Mouse (Mus musculus): ENCODE measurements at regions not wholly inside any gene's neighbourhood (a gene's known extent, or its start where the extent isn't known, plus 50 kb on each side); places are given as distances from the start of the nearest gene placed in this dataset.

DNA sequence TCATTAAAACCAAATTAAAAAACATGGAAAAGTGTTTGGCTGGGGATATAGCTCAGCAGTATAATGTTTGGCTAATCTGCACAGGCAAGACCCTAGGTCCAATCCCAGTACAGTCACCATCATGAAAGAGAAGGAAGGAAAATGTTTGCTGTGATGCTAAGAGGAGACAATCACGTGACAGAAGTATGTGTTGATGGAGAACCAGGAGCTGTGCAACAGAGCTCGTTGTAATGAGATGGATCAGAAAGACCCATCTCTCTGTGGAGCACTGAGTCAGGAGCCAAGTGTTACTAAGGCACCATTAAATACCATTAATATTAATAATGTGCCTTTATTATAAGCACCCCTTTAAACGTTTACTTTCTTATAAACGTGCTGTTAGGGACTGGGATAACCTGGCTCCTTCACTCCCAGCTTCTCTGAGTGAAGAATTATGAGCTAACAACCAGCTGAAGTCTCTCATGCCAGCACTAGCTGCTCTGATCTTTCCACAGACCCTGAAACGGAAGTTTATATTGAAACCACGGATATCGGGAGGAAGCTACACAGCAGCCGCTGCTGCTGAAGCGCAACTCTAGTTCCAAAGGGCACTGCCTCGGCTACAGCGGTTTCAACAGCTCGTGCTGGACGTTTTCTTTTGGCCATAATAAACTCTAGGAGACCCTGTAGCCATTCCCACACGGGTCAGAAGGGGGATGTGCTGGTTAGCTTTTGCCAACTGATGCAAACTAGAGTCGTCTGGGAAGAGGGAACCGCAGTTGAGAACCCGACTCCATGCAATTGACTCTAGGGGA lies 167.7 kb downstream of the Tex36 start:
- POLR2A ChIA-PET = interaction anchor here in 2 of 4 experiments (0.6 to 1.8 kb wide), 5 partner anchors 13 to 1168 kb away, joined by 3 to 7 read pairs (median 4); no protein-coding TSS in a partner anchor
- CTCF ChIA-PET = interaction anchor here in 2 of 4 experiments (0.5 to 0.7 kb wide), 2 partner anchors 12 to 221 kb away, joined by 3 read pairs; no protein-coding TSS in a partner anchor

DNA sequence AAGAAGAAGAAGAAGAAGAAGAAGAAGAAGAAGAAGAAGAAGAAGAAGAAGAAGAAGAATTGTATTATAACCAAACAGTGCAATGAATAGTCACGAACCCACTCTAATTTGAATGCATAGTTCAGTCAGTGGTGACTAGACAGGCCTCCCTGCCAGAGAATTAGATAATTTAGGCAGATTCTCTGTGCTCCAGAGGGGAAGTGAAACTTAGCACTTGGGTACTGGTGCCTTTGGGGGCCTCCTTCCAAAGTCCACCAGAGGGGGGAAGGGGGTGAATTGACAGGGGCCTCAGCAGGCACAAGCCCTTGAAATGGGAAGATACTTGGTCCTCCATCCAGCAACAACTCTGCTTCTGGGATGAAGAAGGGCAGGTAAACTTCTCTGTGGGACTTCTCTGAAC lies 169.6 kb downstream of the Tex36 start:
- ChIA-PET POLR2A (no interaction called here), CTCF (no interaction called here)

DNA sequence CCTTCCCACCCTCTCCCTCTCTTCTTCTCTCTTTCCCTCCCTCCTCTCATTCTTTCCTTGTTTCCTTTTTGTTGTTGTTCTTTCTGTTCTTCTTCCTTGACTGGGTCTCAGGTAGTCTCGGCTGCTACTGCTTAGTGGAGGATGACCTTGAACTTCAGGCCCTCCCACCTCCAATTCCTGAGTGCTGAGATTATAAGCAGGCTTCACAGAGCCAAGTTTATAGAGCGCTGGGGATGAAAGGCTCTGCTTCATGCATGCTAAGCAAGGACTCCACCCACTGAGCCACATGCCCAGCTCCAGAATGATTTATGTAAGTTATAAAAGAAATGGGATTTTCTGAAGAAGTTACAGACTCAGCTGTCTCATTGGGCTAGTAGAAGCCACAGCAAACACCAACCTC lies 199.9 kb downstream of the Tex36 start:
- POLR2A ChIA-PET = no interaction called here

DNA sequence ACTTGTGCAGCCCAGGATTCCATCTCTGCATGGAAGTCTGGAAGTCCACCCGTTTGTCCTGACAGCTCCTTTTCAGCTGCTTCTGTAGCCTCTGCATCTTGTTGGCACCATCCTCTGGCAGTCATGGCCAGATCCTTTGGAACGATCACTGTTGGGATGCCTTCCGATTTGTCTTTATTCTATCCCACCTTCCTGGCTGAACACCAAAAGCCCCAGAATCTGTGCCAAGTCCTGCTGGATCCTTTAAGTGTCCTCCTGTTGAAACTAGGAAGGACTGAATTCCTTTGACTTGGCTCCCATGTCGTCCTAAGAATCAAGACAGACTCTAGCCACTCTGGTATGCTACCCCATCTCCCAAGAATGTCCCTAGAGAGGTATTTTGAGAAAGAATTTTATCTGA lies 201.3 kb downstream of the Tex36 start:
- POLR2A ChIA-PET = no interaction called here
- CTCF ChIA-PET = no interaction called here

More for the DNA sequence above, 199.9 kb downstream of the Tex36 start:
- CTCF ChIA-PET = no interaction called here

DNA sequence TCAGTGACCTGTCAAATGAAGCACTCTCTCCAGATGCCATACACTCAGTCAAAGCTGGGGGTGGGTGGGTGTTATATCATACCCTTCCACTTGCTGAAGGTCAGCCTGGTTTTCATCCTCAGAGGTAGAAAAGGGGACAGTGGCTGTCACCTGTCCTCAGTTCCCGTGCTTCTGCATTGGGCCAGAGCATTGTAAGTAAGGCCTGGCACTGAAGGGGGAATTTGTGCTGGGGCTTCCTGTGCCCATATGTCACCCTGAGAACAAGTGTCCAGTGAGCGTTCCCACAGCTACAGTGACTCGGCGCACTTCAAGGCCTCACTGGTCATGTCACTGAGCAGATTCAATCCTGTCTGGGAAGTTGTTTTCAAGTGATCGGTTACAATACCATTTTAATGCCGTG lies 213.2 kb downstream of the Tex36 start:
- ChIA-PET CTCF (no interaction called here), POLR2A (no interaction called here)

DNA sequence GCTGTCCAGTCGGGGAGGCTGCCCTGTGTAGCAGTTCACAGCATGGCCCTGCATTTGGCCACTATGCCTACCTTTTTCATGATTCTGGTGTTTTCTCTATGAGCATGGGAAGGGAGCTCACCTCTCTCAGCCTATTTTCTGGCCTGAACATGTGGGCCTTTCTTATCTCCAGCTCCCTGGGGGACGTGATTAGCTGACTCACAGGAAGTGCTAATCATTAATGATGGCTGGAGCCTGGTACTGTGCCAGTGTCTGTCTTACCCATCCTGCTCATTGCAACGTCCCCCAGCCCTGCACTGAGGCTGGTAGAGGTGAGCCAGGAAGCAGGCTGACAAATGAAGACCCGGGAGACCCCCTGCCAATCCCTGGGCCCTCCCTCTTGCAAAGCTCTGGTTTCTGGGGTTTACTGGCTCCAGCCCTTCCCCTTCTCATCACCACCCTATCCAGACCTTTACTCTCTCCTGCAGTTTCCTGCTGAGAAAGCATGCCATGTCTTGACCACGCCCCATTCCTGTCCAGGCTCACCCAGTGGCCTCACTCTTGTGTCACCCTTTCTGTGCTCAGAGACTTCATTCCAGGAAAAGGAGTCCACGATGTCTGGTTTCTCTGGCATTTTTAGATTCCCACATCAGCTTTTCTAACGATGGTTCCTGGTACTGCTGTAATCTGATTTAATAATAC lies 219.8 kb downstream of the Tex36 start:
- CTCF ChIA-PET = no interaction called here
- POLR2A ChIA-PET = no interaction called here

DNA sequence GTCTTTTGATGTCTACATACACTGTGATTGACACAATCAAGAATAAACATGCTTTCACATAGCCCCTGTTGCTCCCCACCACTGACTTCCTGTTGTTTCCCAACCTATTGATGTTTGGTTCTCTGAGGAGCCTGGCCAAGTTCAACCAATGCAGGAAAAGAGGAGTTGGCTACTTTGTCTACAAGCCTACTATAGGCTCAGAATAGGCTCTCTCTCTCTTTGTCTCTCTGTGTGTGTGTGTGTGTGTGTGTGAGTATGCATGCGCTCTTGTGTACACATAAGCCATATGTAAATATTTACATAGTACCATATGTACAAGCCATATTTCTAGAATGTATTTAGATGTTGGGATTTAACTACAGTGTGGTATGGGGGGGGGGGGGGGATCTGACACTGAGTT lies 222.6 kb downstream of the Tex36 start:
- ChIA-PET CTCF (no interaction called here), POLR2A (interaction anchor here in 1 of 4 experiments (0.7 kb wide), 2 partner anchors 17 to 45 kb away, joined by 3 read pairs; no protein-coding TSS in a partner anchor)

DNA sequence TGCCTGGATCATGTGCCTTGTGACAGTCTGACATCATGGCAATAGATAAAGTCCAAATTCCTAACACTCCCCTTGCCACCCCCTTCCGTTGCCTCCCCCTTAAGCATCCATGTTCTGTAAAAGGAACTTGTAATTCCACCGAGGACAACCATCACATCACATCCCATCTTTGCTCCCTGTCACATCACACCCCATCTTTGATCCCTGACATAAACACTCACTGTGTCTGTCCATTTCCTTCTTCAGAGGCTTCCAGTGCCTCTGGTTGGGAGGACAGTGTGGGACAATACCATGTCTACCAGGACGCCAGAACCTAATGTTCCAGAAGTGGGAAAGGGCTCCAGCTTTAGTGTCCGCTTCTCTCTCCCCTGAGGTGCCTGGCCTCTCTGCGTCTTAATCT lies 223.6 kb downstream of the Tex36 start:
- POLR2A ChIA-PET = no interaction called here
- CTCF ChIA-PET = no interaction called here

DNA sequence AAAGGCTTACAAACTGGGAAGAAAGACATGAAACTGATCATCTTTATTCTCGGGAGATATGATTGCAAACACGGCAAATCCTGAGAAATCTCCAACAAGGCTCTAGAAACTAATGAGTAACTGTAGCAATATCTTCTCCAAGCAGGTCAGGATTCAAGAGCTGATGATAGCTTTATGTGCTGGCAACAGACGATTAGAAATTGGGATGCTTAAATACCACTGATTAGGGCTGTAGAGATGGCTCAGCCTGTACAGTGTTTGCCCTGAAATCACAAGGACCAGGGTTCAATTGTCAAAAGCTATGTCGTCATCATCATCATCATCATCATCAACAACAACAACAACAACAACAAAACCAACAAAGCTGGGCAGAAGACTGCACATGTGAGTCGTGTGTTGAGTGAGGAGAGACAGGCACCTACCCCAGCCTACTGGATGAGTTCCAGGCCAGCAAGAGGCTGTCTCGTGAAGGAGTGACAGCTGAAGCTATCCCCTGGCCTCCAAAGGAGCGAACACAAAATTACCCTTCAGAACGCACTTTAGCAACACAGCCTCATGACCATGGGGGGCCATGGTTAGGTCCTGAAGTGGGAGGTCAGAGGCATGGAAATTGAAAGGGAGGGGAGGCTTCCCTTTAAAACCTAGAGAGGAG lies 225.0 kb downstream of the Tex36 start:
- CTCF ChIA-PET = interaction anchor here in 1 of 4 experiments (0.6 kb wide), 1 partner anchor 112 kb away, joined by 3 read pairs; no protein-coding TSS in a partner anchor
- POLR2A ChIA-PET = interaction anchor here in 1 of 4 experiments (0.7 kb wide), 1 partner anchor 103 kb away, joined by 13 read pairs; no protein-coding TSS in a partner anchor

DNA sequence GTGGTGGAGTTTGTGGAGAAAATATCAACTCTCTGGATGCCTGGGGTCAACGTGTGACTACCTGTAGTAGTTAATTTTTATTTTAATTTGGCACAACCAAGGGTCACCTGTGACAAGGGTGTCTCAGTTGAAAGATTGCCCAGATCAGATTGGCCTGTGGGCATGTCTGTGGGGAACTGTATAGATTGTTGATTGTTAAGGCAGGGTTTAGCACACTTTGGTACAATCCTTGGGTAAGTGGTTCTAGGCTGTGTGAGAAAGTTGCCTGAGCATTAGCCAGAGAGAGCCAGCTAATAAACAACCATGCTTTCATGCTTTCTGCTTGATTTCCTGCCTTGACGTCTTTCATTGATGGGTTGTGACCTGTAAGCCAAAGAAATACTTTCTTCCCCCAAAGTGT lies 229.3 kb downstream of the Tex36 start:
- ChIA-PET POLR2A (no interaction called here), CTCF (no interaction called here)

DNA sequence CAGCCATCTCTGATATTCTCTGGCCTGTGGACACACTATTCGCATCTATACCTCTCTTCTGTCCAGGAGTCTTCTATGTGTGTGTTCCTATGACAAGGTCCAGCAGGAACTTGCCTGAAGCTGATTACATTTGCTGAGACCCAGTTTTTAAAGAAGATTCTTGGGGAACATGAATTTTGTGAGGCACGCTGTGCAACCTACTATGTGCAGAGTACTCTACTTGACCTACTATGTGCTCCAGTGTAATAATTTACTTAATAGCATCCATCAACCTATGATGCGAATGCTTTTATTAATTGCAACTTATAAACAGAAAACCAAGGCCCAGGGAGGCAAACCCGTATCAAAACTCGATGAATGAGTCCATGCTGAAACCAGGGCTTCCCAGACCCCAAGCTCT lies 231.4 kb downstream of the Tex36 start:
- ChIA-PET POLR2A (no interaction called here), CTCF (interaction anchor here in 2 of 4 experiments (0.5 kb wide), 2 partner anchors 102 to 299 kb away, joined by 3 read pairs; no protein-coding TSS in a partner anchor)

DNA sequence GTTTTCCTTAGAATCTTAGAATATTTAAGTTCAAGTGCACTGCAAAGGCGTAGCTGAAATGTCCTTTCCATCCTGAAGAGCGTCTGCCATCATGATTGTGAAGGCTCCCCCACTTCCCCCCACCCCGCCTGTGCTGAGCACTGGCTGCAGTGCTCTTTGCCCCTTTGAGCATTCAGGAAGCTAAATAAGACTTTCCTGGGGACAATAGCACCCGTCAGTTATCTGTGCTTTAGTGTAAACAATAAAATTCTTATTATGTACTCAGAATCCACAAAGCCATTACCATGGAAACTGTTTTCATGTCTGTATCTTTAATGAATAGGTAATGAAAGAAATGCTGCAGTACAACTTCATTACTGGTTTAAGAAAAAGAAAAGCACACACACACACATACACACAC lies 237.4 kb downstream of the Tex36 start:
- ChIA-PET CTCF (interaction anchor here in 1 of 4 experiments (0.6 to 0.7 kb wide), 2 partner anchors 152 to 191 kb away, joined by 3 read pairs; no protein-coding TSS in a partner anchor), POLR2A (interaction anchor here in 1 of 4 experiments (0.7 kb wide), 1 partner anchor 994 kb away, joined by 3 read pairs; no protein-coding TSS in a partner anchor)

DNA sequence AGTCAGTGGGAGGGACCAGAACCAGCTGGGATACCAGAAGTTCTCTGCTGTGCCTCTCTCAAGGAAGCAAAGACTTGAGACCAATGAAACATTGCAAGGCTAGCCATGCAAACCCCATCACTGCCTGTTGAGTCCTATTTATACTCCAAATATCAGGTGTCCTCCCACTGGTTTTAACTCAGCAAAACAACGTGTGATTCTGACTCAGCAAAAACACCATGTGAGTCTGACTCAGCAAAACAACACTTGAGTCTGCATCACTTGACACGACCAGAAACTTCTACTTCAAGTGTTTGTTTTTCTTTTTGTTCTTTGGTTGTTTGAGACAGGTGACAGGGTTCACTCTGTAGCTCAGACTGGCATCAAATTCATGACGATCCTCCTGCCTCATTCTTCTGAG lies 204.6 kb upstream of the Ctbp2 start:
- ChIA-PET CTCF (no interaction called here), POLR2A (interaction anchor here in 2 of 4 experiments (0.5 to 1.1 kb wide), 2 partner anchors 209 to 309 kb away, joined by 3 to 4 read pairs; partner anchors contain the start of gene Edrf1 (in 1 of the 2))

DNA sequence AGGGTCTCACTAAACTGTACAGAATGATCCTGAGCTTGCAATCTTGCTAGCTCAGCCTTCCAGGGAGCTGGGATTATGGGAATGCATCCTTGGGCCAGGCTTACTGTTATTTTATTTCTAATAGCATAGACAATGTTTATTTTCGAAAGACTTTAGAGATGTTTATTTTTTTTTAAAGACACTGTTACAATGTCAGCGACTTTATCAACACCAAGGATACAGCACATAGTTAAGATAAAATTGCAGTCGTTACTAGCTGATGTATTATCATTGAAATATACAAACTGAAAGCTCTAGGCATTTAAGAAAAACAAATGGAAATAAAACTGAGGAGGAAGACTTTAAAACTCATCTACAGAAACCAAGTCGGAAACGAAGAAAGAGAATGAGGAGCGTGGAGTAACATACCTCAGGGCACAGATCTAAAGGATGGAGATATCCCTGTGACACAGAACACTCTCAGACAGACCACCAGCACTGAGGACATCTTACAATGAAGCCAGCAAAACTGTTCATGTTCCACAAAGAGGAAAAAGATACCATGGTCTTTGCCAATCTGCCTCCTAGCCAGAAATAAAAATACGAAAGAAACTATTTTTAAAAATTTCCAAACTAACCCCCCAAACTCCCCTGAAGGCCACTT lies 201.5 kb upstream of the Ctbp2 start:
- ChIA-PET POLR2A (no interaction called here), CTCF (interaction anchor here in 1 of 4 experiments (0.7 kb wide), 1 partner anchor 785 kb away, joined by 4 read pairs; no protein-coding TSS in a partner anchor)

DNA sequence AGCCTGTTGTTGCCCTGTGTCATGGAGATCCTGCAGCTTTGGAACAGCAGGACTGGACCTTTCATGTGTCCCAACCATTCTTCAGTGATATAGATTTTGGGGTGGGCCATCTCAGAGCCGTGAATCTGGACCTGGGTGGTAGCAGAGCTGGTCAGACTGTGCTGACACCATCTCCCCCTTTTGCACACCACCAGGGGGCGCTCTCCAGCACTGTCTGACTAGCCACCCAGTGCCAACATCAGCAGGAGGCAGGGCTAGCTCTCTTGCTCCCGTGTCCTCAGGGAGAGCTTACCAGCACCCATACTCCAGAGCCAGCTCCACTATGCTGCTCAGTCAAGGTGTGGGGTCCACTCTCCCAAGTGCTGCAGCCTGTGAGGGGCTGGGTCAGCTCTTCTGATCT lies 199.8 kb upstream of the Ctbp2 start:
- CTCF ChIA-PET = interaction anchor here in 2 of 4 experiments (0.6 to 1.4 kb wide), 2 partner anchors 21 to 138 kb away, joined by 3 to 4 read pairs; no protein-coding TSS in a partner anchor
- POLR2A ChIA-PET = interaction anchor here in 1 of 4 experiments (0.8 to 1.3 kb wide), 2 partner anchors 12 to 313 kb away, joined by 4 to 5 read pairs; partner anchors contain the start of gene Edrf1

DNA sequence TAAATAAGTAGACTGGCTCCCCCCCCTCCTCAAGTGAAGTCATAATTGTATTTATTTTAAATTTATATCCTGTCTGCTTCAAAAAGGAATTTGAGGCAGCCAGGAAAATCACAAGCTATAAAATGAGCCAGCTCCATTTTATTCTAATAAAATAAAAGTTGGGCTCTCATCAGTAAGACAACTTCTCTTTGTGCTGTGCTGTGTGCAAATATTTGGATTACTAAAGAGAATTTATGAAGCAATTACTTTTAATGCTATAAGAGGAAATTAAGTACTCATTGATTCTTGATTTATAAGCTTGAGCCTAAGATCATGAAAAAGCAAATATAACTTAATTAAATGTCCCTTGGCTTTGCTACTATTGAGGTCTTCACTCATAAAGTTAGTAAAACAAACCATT lies 193.4 kb upstream of the Ctbp2 start:
- ChIA-PET CTCF (no interaction called here), POLR2A (interaction anchor here in 1 of 4 experiments (1.2 kb wide), 1 partner anchor 162 kb away, joined by 4 read pairs; no protein-coding TSS in a partner anchor)

DNA sequence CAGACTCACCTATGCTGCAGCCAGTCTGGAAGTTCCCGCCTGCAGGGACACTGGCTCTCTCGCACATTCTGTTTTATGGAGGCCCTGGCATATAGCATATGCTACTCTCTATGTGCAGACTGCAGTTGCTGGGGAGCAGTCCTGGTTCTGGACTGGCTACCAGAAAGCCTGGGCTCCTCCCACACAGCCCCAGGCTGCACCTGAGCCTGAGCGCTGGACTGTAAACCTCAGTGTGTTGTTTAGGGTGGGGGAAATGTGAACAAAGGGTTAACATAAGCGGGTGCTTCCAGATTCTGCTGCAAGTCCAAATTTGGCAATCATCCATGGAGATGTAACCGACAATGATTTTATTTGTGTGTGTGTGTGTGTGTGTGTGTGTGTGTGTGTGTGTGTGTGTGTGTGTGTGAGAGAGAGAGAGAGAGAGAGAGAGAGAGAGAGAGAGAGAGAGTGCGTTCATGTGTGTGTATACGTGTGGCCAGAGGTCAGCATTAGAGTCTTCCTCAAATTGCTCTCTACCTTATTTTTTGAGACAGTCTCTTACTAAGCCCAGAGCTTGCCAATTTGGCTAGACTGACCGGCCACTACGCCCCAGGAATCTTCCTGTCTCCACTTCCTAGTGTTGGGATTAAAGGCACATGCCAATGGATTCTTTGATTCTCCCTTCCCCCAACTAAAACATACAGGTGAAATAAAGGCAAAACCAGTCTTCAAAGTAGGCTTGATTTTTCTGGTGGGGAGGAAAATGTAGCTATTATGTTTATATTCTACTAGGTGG lies 192.7 kb upstream of the Ctbp2 start:
- ChIA-PET POLR2A (interaction anchor here in 1 of 4 experiments (1.2 kb wide), 1 partner anchor 162 kb away, joined by 4 read pairs; no protein-coding TSS in a partner anchor), CTCF (no interaction called here)
